Mouse (Mus musculus) gastrocnemius, adult 8-10 months (tissue): ENCODE data around the gene Cadm1. TPM values are rescaled to one million over a fixed set of nuclear protein-coding genes. Genes with fewer than 3 reads are reported as not detected.

Source experiments
- DNase-seq, 2 experiments: peaks; one replicate each; pipeline ENCODE4 v3.0.0; 2022; ENCODE audit warnings: low spot score in 2 of 2
- total RNA-seq, 4 experiments: library from RNA; stranded (reverse); gene quantifications; 2 replicates each; pipeline ENCODE4 v1.2.4; 2022

Gene Cadm1
- total RNA-seq, 4 experiments from 2014 or later: 3.8 to 8.5 (median 6.1) TPM

GRCm38 (mm10) chr9:47738799-47739198 is 208.8 kb downstream of the Cadm1 start:
- no peak for DNase-seq

GRCm38 (mm10) chr9:47739276-47739675 is 209.3 kb downstream of the Cadm1 start:
- DNase-seq: no peak

- DNase-seq: no peak
Observed at GRCm38 (mm10) chr9:47741751-47742150, 211.8 kb downstream of the Cadm1 start.

DNA sequence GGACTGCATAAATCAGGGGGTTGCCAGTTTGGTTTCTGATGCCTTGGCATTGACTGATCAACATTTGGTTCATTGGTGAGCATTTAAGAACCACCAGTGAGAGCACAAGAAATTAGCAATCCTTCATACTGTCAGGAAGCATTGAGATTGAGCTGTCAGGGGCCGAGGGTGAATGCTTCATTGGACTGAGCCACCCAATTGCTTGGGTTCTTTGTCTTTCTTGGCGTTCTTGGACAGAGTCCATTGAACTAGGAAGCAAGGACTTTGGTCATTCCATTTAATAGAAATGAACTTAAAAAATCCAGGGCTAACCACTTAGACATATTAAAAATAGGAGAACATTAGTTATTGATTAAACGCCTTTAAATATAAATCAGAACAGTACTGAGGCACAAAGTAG is 214.9 kb downstream of the Cadm1 start:
- no peak for DNase-seq

DNA sequence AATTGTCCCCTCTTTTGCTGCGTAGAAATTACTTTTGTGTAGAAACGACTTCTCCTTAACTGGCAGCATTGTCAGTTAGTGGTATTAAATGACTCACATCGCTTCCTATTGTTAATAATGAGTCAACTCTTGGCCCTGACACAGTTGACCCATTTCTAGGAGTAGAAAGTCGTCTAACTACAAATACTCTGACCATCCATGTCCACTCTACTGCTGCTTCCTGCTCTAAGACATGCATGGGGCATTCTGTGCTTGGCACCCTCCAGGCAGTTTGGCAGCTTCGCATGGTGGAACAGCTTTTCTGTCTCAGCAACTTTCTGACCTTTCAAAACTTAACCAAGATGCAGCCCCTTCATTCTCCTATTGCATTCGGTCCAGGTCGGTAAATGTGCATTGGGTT is 215.7 kb downstream of the Cadm1 start:
- DNase-seq: no peak

GRCm38 (mm10) chr9:47749160-47749559 is 219.2 kb downstream of the Cadm1 start:
- DNase-seq: no peak

DNA sequence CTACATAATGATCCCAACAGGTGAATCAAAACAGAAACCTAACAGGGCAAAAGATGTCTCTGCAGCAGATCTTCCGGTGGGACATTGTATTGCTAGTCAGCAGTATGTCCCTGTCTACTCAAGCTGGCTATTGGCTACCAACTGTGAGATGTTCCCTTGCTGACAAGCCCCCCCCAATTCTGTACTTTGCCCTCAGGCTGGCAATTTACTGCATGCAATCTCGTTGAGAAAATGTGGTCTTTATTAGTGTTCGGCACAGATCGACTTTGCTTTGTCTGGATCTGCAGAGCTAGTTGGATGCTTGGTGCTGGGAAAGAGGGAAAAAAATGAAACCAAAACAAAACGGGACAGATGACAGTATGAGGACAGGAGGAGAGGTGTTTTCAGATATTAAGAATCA is 222.5 kb downstream of the Cadm1 start:
- DNase-seq: no peak

DNA sequence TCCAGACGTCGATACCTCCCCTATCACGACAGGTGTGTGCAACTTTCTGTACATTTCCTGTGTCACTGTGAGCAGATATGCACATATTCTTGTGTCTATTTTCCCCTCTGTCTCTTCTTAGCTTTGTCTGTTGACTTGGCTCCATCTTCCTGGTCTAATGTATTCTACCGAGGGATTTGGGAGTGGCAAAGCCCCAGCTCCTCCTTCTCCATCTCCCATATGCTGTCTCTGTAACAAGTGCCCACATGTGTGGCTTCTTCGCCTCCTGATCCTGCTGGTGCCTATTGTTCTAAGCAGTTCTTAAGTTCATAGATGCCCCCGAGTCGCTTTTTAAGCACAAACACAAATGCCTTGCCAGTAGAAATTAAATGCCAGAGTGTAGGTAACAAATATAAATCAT is 223.2 kb downstream of the Cadm1 start:
- no peak for DNase-seq

GRCm38 (mm10) chr9:47755119-47755518 is 225.1 kb downstream of the Cadm1 start:
- no peak for DNase-seq

DNA sequence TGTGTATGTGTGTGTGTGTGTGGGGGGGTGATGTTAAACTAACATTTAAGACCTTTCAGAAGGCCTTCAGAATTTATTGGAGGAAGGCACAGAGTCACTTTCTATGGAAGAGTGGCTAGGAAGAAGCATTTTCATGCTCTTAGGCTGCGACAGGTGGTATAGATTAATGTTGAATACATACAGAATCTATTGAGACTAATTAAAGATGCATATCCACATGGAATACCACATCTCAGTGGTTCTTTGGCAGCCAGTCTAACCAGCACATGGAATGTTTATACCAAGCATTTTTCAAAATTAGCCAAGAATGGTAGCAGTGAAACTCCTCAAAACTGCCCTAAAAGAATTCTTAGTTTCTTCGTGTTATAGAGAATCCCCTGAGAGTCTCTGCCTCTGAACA is 227.8 kb downstream of the Cadm1 start:
- no peak for DNase-seq

GRCm38 (mm10) chr9:47758320-47758719 is 228.3 kb downstream of the Cadm1 start:
- DNase-seq: no peak

GRCm38 (mm10) chr9:47759807-47760206 is 229.8 kb downstream of the Cadm1 start:
- DNase-seq: peak; percentile 14 to 32

- DNase-seq: no peak
Observed at GRCm38 (mm10) chr9:47761601-47762000, 231.6 kb downstream of the Cadm1 start.

- no peak for DNase-seq
Observed at GRCm38 (mm10) chr9:47762913-47763312, 232.9 kb downstream of the Cadm1 start.

GRCm38 (mm10) chr9:47764920-47765319 is 234.9 kb downstream of the Cadm1 start:
- no peak for DNase-seq

DNA sequence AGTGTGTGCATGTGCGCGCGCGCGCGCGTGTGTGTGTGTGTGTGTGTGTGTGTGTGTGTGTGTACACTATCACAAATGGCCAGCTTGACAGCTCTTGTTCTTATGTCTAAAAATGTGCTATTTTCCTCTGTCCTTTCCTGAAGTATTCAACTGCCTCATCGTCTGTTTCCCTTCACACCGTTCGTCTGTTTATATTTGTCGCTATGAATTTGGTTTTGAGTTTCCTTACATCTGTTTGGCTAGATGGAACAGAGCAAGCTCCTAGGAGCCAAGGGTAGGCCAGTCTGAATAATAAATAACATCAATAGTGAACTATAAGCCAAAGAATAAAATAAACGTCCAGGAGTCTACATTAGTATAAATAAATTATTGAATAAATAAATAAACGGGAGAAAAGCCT is 235.3 kb downstream of the Cadm1 start:
- no peak for DNase-seq

GRCm38 (mm10) chr9:47766342-47766741 is 236.4 kb downstream of the Cadm1 start:
- no peak for DNase-seq

DNA sequence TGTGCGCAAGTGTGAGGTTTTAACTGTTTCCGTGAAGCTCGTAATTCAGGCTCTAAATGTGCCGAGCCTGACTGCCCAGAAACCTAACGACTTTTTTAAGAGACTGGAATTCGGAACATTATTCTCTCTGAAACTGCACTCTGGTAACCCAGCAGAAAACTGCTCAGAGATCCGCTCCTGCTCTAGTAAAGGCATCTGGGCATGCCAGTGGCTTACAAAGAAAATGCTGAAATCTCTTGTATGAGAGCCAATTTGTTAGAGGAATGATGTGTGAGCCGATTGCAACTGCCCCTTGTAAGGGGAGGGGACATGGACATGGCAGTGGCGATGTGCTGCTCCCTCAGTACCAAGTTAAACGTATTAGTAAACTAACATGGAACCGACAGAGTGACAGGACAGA is 240.9 kb downstream of the Cadm1 start:
- no peak for DNase-seq

GRCm38 (mm10) chr9:47771953-47772352 is 242.0 kb downstream of the Cadm1 start:
- peak; percentile 57 to 72 for DNase-seq

- peak in 1 of 2 experiments; percentile 19 for DNase-seq
Observed at GRCm38 (mm10) chr9:47772750-47773149, 242.8 kb downstream of the Cadm1 start.

GRCm38 (mm10) chr9:47776941-47777919 is 247.3 kb downstream of the Cadm1 start:
- DNase-seq: no peak

DNA sequence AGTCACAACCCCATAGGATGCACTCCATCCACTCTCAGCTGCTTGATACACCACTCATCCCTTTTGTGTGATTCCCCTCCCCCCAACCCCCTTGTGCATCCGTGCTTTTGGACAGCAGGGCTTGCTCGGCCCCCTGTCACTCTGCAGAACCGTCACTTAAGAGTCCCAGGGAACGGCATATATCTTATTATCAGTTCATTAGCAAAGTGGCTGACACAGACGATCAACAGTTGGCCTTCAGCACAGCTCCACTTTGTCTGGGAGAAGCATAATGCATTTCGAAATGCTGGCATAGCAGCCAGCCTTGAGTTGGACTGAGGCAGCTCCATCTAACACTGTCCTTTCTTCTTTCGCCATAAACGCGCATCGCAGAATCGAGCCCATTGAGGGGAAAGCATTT is 248.5 kb downstream of the Cadm1 start:
- no peak for DNase-seq

DNA sequence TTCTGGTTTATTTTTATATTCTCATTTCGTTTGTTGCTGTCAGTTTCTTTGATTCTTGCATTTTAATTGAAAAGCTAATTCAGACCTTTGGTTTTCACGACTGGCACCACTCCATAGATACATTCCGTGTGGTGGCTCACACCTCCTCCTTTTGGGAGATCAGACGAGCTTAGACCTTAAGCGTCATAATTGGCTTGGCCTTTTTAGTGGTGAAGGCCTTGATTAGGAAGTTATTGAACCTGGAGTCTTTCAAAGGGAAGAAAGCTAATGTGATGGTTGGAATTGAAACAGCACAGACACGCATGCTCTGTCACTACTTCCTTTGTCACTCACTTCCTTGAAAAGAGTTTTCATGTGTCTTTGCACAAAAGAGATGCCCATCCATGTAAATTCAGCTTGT is 249.3 kb downstream of the Cadm1 start:
- DNase-seq: no peak
